Mouse (Mus musculus) embryonic facial prominence, embryonic 11.5 days (tissue): Measurements from ENCODE around the gene Kazn. TPM values are rescaled to one million over a fixed set of nuclear protein-coding genes. Genes with fewer than 3 reads are reported as not detected.

ENCODE experiments used
- ATAC-seq: fragments of 200-750 bp; cut with Nextera tagmentation; replicated peaks from 2 replicates; pipeline ENCODE4 v1.8.0; 2017; ENCODE audit warnings: low read depth; ENCODE audit not compliant: insufficient number of reproducible peaks, low FRiP score, low TSS enrichment
- DNase-seq: peaks from one replicate; pipeline ENCODE4 v3.0.0-alpha.2; 2015; ENCODE audit warnings: low spot score
- H3K27ac ChIP-seq: fragments of 300-500 bp; sonication (generic); replicated peaks from 2 replicates; pipeline ENCODE4 v1.5.1; 2014; ENCODE audit warnings: mild to moderate bottlenecking, low read depth, low read length, control low read depth
- H3K27me3 ChIP-seq: fragments of 300-500 bp; sonication (generic); 2 replicates; pipeline ENCODE4 v1.6.1; 2014; ENCODE audit warnings: mild to moderate bottlenecking, low read length, moderate library complexity, mixed read lengths; ENCODE audit not compliant: control insufficient read depth, insufficient read depth
- H3K36me3 ChIP-seq: fragments of 300-500 bp; sonication (generic); replicated peaks from 2 replicates; pipeline ENCODE4 v1.6.1; 2014; ENCODE audit warnings: low read depth, mild to moderate bottlenecking, low read length, moderate library complexity, mixed read lengths; ENCODE audit not compliant: control insufficient read depth, insufficient read depth
- H3K4me1 ChIP-seq: fragments of 300-500 bp; sonication (generic); 2 replicates; pipeline ENCODE4 v1.6.1; 2014; ENCODE audit warnings: low read length, mixed read lengths; ENCODE audit not compliant: control insufficient read depth, insufficient read depth
- H3K4me2 ChIP-seq: fragments of 300-500 bp; sonication (generic); 2 replicates; pipeline ENCODE4 v1.6.1; 2014; ENCODE audit warnings: low read depth, mild to moderate bottlenecking, control low read depth, low read length, moderate library complexity
- H3K4me3 ChIP-seq: fragments of 300-500 bp; sonication (generic); 2 replicates; pipeline ENCODE4 v1.5.1; 2014; ENCODE audit warnings: low read depth, low read length, control low read depth
- H3K9ac ChIP-seq: fragments of 300-500 bp; sonication (generic); replicated peaks from 2 replicates; pipeline ENCODE4 v1.6.1; 2014; ENCODE audit warnings: mild to moderate bottlenecking, control low read depth, low read length
- H3K9me3 ChIP-seq: fragments of 300-500 bp; sonication (generic); replicated peaks from 2 replicates; pipeline ENCODE4 v1.6.1; 2016; ENCODE audit warnings: mild to moderate bottlenecking, low read length, inconsistent platforms, mixed read lengths; ENCODE audit not compliant: control insufficient read depth
- WGBS: fragments of 180-500 bp; shearing (Covaris S2); extraction: QIAGEN DNeasy Blood & Tissue Kit; methylation state at CpG from one replicate; pipeline ENCODE4 v1.1.7; 2014; 5-methylcytosine and 5-hydroxymethylcytosine counted together
- polyA plus RNA-seq: library from polyadenylated mRNA; unstranded; fragments of >200 nt; fragmentation: Nextera tagmentation; extraction: Ambion mirVana; gene quantifications from 2 replicates; pipeline ENCODE4 v1.2.1, GENCODE M21; 2014

Kazn gene
- polyA plus RNA-seq, 1 experiment from 2014 or later, result 11.1 TPM

DNA sequence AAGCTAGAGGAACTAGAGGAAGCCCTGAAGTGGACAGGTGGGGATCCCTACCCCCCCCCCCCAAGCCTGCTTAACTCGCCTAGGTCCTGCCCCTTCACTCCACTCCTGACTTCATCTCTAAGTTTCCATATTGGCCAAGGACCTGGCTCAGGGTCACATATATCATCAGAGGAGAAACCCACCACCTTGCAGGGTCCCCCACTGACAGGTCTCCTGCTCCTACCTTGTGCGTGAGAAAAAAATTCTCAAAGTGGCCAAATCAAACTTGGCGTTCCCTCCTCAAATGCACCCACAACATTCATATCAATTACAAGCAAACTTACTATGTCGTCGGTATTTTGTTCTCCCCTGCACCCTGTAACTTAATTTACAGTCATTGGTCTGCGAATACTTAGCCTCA lies 156.0 kb downstream of the Kazn start:
- Histone ChIP-seq H3K4me2 (peak overlapping the region; percentile 81), H3K36me3 (no peaks in the 10 kb centered on the region), H3K4me3 (peak overlapping the region; percentile 57; the same call in 1 of the 2 replicates), H3K27me3 (peaks cover 3% of the 10 kb centered on the region), H3K27ac (no peak overlapping the region), H3K9ac (no peak overlapping the region), H3K9me3 (no peaks in the 10 kb centered on the region), H3K4me1 (no peaks in the 10 kb centered on the region)
- DNase-seq (no peak), ATAC-seq (no peak)
- 52% methylated on average over 6 of the region's 6 CpGs for WGBS

- Histone ChIP-seq H3K27ac (no peak overlapping the region), H3K9me3 (no peaks in the 10 kb centered on the region), H3K9ac (no peak overlapping the region), H3K4me3 (no peak overlapping the region), H3K27me3 (peaks cover 3% of the 10 kb centered on the region), H3K4me1 (no peaks in the 10 kb centered on the region), H3K36me3 (no peaks in the 10 kb centered on the region), H3K4me2 (no peak overlapping the region)
- ATAC-seq (no peak), DNase-seq (no peak)
- 75% methylated on average over 4 of the region's 4 CpGs for WGBS
These were observed 156.5 kb downstream of the Kazn start for GRCm38 (mm10) chr4:142082703-142083102.

GRCm38 (mm10) chr4:142081631-142082283 lies 157.4 kb downstream of the Kazn start:
- Histone ChIP-seq H3K4me1 (no peaks in the 10 kb centered on the region), H3K36me3 (no peaks in the 10 kb centered on the region), H3K4me3 (no peak overlapping the region), H3K27me3 (peaks cover 3% of the 10 kb centered on the region), H3K9me3 (no peaks in the 10 kb centered on the region), H3K9ac (no peak overlapping the region), H3K27ac (no peak overlapping the region), H3K4me2 (no peak overlapping the region)
- no peak for DNase-seq
- no peak for ATAC-seq
- WGBS, result 60% methylated on average over 13 of the region's 13 CpGs

DNA sequence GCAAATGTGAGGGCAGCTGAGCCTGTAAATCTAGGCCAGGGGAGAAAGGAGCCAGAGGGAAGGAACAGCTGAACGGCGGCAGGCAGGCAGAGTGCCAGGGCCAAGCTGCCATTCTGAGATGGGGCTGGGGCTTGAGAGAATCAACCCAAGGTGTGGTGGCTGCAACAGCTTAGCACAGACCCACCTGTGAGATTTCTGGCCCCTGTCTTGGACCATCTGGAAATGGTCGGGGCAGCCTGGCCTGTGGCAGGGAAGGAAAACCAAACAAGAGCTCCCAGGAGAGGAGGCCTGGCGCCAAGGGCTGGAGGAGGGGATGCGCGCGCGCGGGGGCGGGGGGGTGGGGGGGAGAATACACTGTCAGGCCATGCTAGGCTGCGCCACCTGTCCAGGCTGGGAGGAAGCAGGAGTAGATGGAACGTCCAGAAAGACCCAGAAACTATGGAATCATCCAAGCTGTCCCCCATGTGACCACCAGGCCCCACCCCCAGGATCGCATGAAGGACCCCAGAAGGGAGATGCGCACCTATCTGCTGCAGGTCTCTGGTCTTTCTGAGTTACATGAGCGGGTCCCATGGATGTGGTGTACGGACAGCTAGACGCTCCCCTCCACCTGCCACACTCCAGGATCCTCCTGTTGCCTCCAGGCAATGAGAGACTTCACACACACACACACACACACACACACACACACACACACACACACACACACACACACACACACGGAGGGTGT lies 158.1 kb downstream of the Kazn start:
- Histone ChIP-seq H3K27ac (peak overlapping the region; percentile 17; the same call in 1 of the 2 replicates), H3K4me3 (no peak overlapping the region), H3K9me3 (no peaks in the 10 kb centered on the region), H3K27me3 (peaks cover 3% of the 10 kb centered on the region), H3K4me1 (no peaks in the 10 kb centered on the region), H3K9ac (no peak overlapping the region), H3K36me3 (no peaks in the 10 kb centered on the region), H3K4me2 (no peak overlapping the region)
- DNase-seq, result peak; percentile 63
- WGBS, result 35% methylated on average over 18 of the region's 18 CpGs
- no peak; the same call in 1 of the 2 replicates for ATAC-seq

DNA sequence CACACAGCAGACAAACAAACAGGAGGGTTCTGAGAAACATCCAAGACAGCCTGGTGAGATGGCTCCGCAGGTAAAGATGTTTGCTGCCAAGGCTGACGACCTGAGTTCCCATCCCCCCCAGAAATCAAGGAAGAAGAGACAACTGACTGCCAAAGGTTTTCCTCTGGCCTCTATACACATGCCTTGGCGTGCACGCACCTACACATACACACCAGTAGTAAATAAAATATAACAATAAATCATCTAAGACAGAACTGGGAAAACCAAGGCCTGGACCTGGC lies 158.8 kb downstream of the Kazn start:
- Histone ChIP-seq H3K9ac (no peak overlapping the region), H3K4me3 (no peak overlapping the region), H3K36me3 (no peaks in the 10 kb centered on the region), H3K9me3 (no peaks in the 10 kb centered on the region), H3K4me2 (no peak overlapping the region), H3K27ac (no peak overlapping the region), H3K4me1 (no peaks in the 10 kb centered on the region), H3K27me3 (peaks cover 3% of the 10 kb centered on the region)
- WGBS, result 80% methylated on average over 4 of the region's 4 CpGs
- no peak for ATAC-seq
- DNase-seq, result no peak

DNA sequence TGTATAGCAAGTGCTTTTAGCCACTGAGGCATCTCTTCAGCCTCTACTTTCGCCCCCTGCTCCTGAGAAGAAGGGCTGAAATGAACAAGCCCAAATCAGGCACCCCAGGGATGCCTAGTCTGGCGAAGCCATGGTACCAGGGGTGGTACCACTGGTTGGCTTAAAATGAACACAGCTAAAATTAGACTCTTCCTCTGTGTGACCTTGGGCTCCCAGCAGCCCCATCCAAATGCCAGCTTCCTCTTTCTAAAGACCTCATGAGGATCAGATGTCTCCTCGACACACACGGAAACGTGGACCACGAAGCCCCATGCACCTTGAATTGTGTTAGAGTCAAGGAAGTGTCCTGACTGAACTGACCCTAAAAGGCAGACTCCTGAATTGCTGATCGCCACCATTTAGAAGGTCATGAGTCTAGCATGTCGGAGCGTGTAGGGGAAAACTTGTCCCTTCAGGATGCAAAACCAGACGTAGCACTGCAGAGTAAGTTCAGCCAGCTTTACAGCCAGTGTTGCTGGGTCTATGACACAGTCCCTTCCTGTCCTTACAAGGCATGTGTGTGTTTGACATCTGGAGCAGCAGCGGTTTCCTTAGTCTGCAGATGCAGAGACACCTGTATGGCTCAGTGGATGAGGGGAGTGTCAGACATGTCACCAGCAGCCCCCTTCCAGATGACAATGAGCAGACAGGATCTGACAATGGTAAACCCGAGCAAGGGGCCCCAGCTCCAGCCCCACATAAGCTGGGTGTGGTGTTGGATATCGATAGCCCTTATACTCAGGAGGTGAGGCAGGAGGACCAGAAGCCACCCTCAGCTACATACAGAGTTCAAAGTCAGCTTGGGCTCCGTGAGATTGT lies 159.3 kb downstream of the Kazn start:
- no peak for DNase-seq
- Histone ChIP-seq H3K4me2 (no peak overlapping the region), H3K4me1 (no peaks in the 10 kb centered on the region), H3K36me3 (no peaks in the 10 kb centered on the region), H3K27me3 (no peaks in the 10 kb centered on the region; the same call in 1 of the 2 replicates), H3K4me3 (no peak overlapping the region), H3K27ac (no peak overlapping the region), H3K9me3 (no peaks in the 10 kb centered on the region), H3K9ac (no peak overlapping the region)
- no peak for ATAC-seq
- 64% methylated on average over 14 of the region's 14 CpGs for WGBS

- no peaks in the 10 kb centered on the region for H3K9me3 ChIP-seq
- DNase-seq, result no peak
- H3K9ac ChIP-seq, result no peak overlapping the region
- H3K27ac ChIP-seq, result no peak overlapping the region
- 38% methylated on average over 18 of the region's 18 CpGs for WGBS
- no peaks in the 10 kb centered on the region for H3K4me1 ChIP-seq
- no peak overlapping the region for H3K4me3 ChIP-seq
- no peaks in the 10 kb centered on the region; the same call in 1 of the 2 replicates for H3K27me3 ChIP-seq
- H3K4me2 ChIP-seq, result no peak overlapping the region
- H3K36me3 ChIP-seq, result no peaks in the 10 kb centered on the region
- ATAC-seq, result no peak
These were observed 161.5 kb downstream of the Kazn start for GRCm38 (mm10) chr4:142077572-142078271.
